Mouse (Mus musculus) heart, embryonic 14.5 days (tissue): ENCODE measurements around the gene Zfp12. TPM values are rescaled to one million over a fixed set of nuclear protein-coding genes. Genes with fewer than 3 reads are reported as not detected.
A peak's percentile ranks its signal among the peaks of the same experiment; 100 is the strongest.

ENCODE experiments used
- ATAC-seq: fragments of 200-750 bp; cut with Nextera tagmentation; 2 replicates; pipeline ENCODE4 v1.8.0; 2017; ENCODE audit warnings: low read depth, moderate TSS enrichment; ENCODE audit not compliant: insufficient number of reproducible peaks, insufficient read depth, low FRiP score
- H3K27ac ChIP-seq, 2 experiments: fragments of 200-500 bp in 1 of 2; fragments of 300-500 bp in 1 of 2; sonication (generic) in 1 of 2; replicated peaks in 1 of 2; 2 replicates each; pipeline ENCODE4 v1.5.1; 2012 to 2014; ENCODE audit warnings: low read depth in 2 of 2, low read length in 2 of 2, control low read depth in 1 of 2, mild to moderate bottlenecking in 1 of 2, mixed read lengths in 1 of 2; ENCODE audit not compliant: control insufficient read depth in 1 of 2, insufficient read depth in 1 of 2
- H3K27me3 ChIP-seq: fragments of 300-500 bp; sonication (generic); 2 replicates; pipeline ENCODE4 v1.6.1; 2014; ENCODE audit warnings: mild to moderate bottlenecking, low read length, control low read depth; ENCODE audit not compliant: control insufficient read depth, insufficient read depth
- H3K36me3 ChIP-seq: fragments of 300-500 bp; sonication (generic); 2 replicates; pipeline ENCODE4 v1.6.1; 2014; ENCODE audit warnings: mild to moderate bottlenecking, control low read depth, low read length, mixed read lengths; ENCODE audit not compliant: control insufficient read depth, insufficient read depth
- H3K4me1 ChIP-seq, 2 experiments: fragments of 200-500 bp in 1 of 2; fragments of 300-500 bp in 1 of 2; sonication (generic) in 1 of 2; 2 replicates each; pipeline ENCODE4 v1.6.1; 2012 to 2014; ENCODE audit warnings: low read length in 2 of 2, control low read depth in 1 of 2, mixed read lengths in 1 of 2; ENCODE audit not compliant: control insufficient read depth in 2 of 2, insufficient read depth in 2 of 2
- H3K4me2 ChIP-seq: fragments of 300-500 bp; sonication (generic); 2 replicates; pipeline ENCODE4 v1.6.1; 2014; ENCODE audit warnings: mild to moderate bottlenecking, low read length
- H3K4me3 ChIP-seq, 2 experiments: fragments of 200-500 bp in 1 of 2; fragments of 300-500 bp in 1 of 2; sonication (generic) in 1 of 2; 2 replicates each; pipeline ENCODE4 v1.5.1; 2012 to 2014; ENCODE audit warnings: low read length in 2 of 2, mild to moderate bottlenecking in 2 of 2, control low read depth in 1 of 2, low read depth in 1 of 2, moderate library complexity in 1 of 2; ENCODE audit not compliant: control insufficient read depth in 1 of 2, insufficient read depth in 1 of 2
- H3K9ac ChIP-seq: fragments of 300-500 bp; sonication (generic); 2 replicates; pipeline ENCODE4 v1.6.1; 2014; ENCODE audit warnings: mild to moderate bottlenecking, low read length
- H3K9me3 ChIP-seq: fragments of 300-500 bp; sonication (generic); 2 replicates; pipeline ENCODE4 v1.6.1; 2016; ENCODE audit warnings: low read length, control low read depth; ENCODE audit not compliant: control insufficient read depth
- WGBS: fragments of 180-500 bp; shearing (Covaris S2); extraction: QIAGEN DNeasy Blood & Tissue Kit; methylation state at CpG from one replicate; pipeline ENCODE4 v1.1.7; 2014; 5-methylcytosine and 5-hydroxymethylcytosine counted together
- polyA plus RNA-seq: library from polyadenylated mRNA; unstranded; fragments of >200 nt; fragmentation: Nextera tagmentation; extraction: Ambion mirVana; gene quantifications from 2 replicates; pipeline ENCODE4 v1.2.1, GENCODE M21; 2014

Zfp12 gene
- polyA plus RNA-seq, 1 experiment from 2014 or later: 9.7 TPM

DNA sequence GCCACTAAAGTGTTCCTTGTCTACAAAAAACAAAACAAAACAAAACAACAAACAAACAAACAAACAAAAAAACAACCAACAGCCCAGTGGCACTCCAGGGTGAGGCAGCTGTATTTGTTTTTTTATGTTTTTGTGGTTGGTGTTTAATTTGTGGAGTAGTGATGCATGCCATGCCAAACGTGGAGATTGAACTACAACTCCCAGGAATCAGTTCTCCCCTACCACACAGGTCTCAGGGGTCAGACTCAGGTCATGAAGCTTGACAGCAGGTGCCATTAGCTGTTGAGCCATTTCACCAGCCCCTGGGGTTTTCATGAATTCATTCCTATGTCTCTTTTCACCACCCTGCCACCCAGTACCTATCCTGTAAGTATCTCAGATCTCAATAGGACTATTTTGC is 30.4 kb downstream of the Zfp12 start:
- no peaks in the 10 kb centered on the region for H3K27me3 ChIP-seq
- no peak overlapping the region for H3K27ac ChIP-seq
- H3K4me1 ChIP-seq: peaks cover 14 to 21% of the 10 kb centered on the region in 2 experiments
- H3K9me3 ChIP-seq: no peaks in the 10 kb centered on the region
- H3K4me2 ChIP-seq: no peak overlapping the region
- WGBS: 55% methylated on average over 1 of the region's 1 CpGs
- no peak overlapping the region for H3K9ac ChIP-seq
- H3K4me3 ChIP-seq: no peak overlapping the region
- ATAC-seq: no peak
- peaks cover 40% of the 10 kb centered on the region for H3K36me3 ChIP-seq

DNA sequence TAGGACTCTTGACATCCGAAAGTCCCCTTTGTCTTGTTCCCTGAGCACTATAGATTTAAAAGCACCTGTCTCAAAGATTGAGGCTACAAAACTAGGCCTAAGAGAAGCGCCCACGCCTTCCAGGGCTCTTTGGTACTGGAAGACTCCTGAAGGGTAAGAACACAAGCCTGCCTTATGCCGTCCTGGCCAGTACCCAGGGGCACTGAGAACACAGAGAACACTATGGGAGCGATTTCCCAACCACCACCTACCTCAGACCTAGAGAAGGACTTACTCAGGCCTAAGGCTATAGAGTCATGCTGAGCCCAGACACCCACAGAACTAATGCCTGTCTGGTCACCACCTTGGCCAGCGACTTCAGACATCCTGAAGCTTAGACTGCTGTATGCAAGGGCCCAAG is 31.8 kb downstream of the Zfp12 start:
- no peak overlapping the region for H3K9ac ChIP-seq
- H3K27ac ChIP-seq: no peak overlapping the region
- ATAC-seq: no peak
- H3K27me3 ChIP-seq: no peaks in the 10 kb centered on the region
- no peaks in the 10 kb centered on the region for H3K9me3 ChIP-seq
- peaks cover 30% of the 10 kb centered on the region for H3K36me3 ChIP-seq
- H3K4me3 ChIP-seq: no peak overlapping the region
- WGBS: 84% methylated on average over 6 of the region's 6 CpGs
- H3K4me2 ChIP-seq: no peak overlapping the region
- peaks cover 17 to 25% of the 10 kb centered on the region in 2 experiments for H3K4me1 ChIP-seq

DNA sequence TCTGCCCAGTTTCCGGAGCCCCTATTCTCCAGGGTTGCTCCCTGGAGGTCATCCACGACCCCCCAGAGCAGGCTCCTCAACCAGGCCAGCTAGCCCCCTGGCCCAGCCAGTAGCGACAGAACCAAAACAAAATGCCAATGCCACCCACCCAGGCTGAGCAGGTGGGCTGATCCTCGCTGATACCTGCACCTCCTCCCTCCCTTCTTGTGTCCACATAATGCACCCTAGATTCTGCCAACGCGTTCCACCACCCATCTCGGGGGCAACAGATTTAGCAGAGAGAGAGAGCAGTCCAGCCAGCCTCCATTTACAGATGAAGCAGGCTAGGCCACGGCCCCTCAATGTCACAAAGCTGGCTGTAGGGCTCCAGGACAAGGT is 34.0 kb downstream of the Zfp12 start:
- Histone ChIP-seq H3K4me3 (peak overlapping the region; percentile 92 to 97), H3K4me2 (peak overlapping the region; percentile 88), H3K27ac (0 out of 4 replicates have a peak overlapping the region, but pooled peaks of 1 of the 2 experiments have one; percentile 9), H3K9me3 (no peaks in the 10 kb centered on the region), H3K4me1 (peaks cover 17 to 25% of the 10 kb centered on the region in 2 experiments), H3K27me3 (no peaks in the 10 kb centered on the region), H3K36me3 (peaks cover 8% of the 10 kb centered on the region), H3K9ac (peak overlapping the region; percentile 94)
- ATAC-seq: no peak
- WGBS: 25% methylated on average over 8 of the region's 8 CpGs

DNA sequence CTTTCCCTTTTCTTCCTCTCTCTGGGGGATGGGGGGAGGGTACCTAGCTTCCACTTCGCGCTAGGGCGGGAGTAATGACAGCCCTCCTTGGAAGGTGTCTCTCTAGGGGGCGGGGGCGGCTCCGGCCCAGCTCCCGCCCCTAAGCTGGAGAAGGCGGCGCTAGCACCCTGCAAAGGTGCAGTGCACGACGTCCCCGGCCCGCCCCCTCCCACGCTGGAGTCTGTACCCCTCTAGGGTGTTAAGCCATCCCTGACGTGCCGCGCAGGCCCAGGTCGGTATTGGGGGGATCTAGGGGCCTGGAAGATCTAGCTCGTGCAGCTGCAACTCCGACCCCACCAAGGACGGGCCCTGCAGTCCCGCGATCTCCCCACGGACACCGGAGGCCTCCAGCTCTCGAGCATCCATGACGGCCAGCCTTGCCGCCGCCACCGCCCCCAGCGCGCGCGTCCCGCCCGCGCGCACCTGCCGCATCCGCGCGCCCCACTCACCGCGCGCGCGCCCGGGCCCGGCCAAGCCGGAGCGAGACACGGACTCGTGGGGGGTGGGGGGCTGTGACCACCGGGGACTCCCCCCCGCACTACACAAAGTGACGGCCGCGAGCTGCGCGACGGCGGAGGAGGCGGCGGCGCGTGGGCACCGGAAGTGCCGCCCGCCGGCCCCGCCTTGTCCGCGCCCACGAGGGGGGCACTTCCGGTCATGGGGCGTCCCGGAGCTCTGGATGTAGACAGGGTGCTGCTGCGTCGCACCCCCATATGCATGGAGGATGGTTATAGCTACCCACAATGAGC is 34.6 kb downstream of the Zfp12 start, which contains the start of gene Zfp316:
Gene Zfp316 (minus strand): TSS at position 660 of the 788 bp plus-strand sequence.
- peak; percentile 57 for ATAC-seq
- Histone ChIP-seq H3K4me1 (peaks cover 17 to 24% of the 10 kb centered on the region in 2 experiments), H3K4me3 (peak within 1 kb of the TSS; percentile 92 to 97), H3K27ac (peak within 1 kb of the TSS in 1 of 2 experiments; percentile 66; a peak in 3 of 4 replicates), H3K4me2 (peak within 1 kb of the TSS; percentile 88), H3K9me3 (no peaks in the 10 kb centered on the region), H3K9ac (peak within 1 kb of the TSS; percentile 94), H3K36me3 (0 out of 2 replicates have a peak, but pooled peaks cover 2% of the 10 kb centered on the region), H3K27me3 (0 out of 2 replicates have a peak, but pooled peaks cover 3% of the 10 kb centered on the region)
- WGBS: under 1% methylated on average over 69 of the region's 79 CpGs

DNA sequence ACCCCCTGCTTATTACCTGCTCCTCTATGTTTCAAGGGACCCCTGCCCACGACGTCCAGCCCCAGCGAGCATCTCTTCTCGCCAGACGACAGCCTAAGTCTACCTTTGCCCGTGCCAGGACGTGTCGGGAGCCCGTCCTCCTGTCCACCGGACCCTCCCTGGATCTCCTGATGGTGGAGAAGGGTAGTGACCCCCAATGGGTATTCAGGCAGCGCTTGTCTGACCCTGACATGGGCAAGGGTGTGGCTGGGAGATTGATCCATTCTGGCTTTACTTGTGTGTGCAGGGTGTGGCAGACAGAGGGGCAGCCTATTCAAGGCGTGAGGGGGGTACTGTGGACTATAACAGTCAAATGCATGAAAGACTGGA is 35.2 kb downstream of the Zfp12 start:
- Histone ChIP-seq H3K9ac (peak overlapping the region; percentile 94), H3K27me3 (0 out of 2 replicates have a peak, but pooled peaks cover 9% of the 10 kb centered on the region), H3K36me3 (no peaks in the 10 kb centered on the region), H3K4me3 (peak overlapping the region; percentile 92 to 97), H3K9me3 (no peaks in the 10 kb centered on the region), H3K4me2 (peak overlapping the region; percentile 88), H3K27ac (0 out of 4 replicates have a peak overlapping the region, but pooled peaks of 1 of the 2 experiments have one; percentile 66), H3K4me1 (peaks cover 12 to 18% of the 10 kb centered on the region in 2 experiments)
- ATAC-seq: no peak; the same call in 1 of the 2 replicates
- WGBS: 6% methylated on average over 12 of the region's 12 CpGs

DNA sequence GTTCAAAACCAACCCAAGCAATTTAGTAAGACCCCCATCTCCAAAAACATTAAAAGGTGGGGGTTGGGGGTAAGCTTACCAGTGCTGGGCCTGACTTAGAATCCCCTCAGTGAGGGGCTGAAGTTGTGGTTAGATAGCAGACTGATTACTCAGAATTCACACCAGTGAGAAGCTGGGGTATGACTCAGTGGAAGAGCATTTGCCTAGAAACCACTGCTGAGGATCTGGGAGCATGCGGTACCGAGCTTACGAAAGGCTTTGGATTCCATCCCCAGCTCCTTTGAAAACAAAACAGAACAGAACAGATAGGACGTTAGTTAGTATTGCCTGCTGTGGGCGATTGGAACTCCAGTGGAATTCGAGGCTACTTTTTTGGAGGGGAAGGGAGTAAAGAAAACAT is 36.7 kb downstream of the Zfp12 start:
- no peak for ATAC-seq
- 66% methylated on average over 6 of the region's 6 CpGs for WGBS
- Histone ChIP-seq H3K9me3 (no peaks in the 10 kb centered on the region), H3K4me1 (peaks cover 12 to 16% of the 10 kb centered on the region in 2 experiments), H3K4me3 (no peak overlapping the region), H3K27me3 (0 out of 2 replicates have a peak, but pooled peaks cover 10% of the 10 kb centered on the region), H3K9ac (no peak overlapping the region), H3K4me2 (no peak overlapping the region), H3K27ac (no peak overlapping the region), H3K36me3 (no peaks in the 10 kb centered on the region)

DNA sequence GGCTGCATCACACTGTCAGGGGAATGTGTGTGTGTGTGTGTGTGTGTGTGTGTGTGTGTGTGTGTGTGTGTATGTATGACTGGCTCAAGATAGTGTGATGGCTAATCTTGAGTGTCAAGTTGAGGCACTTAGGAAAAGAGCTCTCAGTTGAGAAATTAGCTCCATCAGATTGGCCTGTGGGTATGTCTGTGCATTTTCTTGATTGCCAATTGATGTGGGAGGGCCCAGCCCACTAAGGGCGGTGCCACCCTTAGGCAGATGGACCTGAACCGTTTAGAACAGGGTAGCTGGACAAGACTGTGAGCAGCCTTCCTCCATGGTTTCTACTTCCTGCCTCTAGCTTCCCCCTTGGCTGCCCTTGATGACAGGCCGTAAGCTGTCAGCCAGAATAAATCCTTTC is 37.1 kb downstream of the Zfp12 start:
- Histone ChIP-seq H3K27me3 (peaks cover 14% of the 10 kb centered on the region; the same call in 1 of the 2 replicates), H3K4me2 (no peak overlapping the region), H3K36me3 (no peaks in the 10 kb centered on the region), H3K4me3 (no peak overlapping the region), H3K9me3 (no peaks in the 10 kb centered on the region), H3K27ac (no peak overlapping the region), H3K9ac (no peak overlapping the region), H3K4me1 (peaks cover 12 to 16% of the 10 kb centered on the region in 2 experiments)
- ATAC-seq: no peak
- 69% methylated on average over 3 of the region's 3 CpGs for WGBS
